Mouse (Mus musculus) neural tube, embryonic 13.5 days (tissue): Measurements from ENCODE around the gene Anxa8. TPM values are rescaled to one million over a fixed set of nuclear protein-coding genes. Genes with fewer than 3 reads are reported as not detected.

Experiments
- ATAC-seq: fragments of 200-750 bp; cut with Nextera tagmentation; 2 replicates; pipeline ENCODE4 v1.8.0; 2017; ENCODE audit warnings: low read depth, mild to moderate bottlenecking, moderate TSS enrichment, moderate library complexity
- H3K27ac ChIP-seq: fragments of 300-500 bp; sonication (generic); replicated peaks from 2 replicates; pipeline ENCODE4 v1.5.1; 2015; ENCODE audit warnings: moderate library complexity, mild to moderate bottlenecking, inconsistent platforms
- H3K27me3 ChIP-seq: fragments of 300-500 bp; sonication (generic); 2 replicates; pipeline ENCODE4 v1.6.1; 2015; ENCODE audit warnings: mild to moderate bottlenecking, inconsistent platforms
- H3K36me3 ChIP-seq: fragments of 300-500 bp; sonication (generic); 2 replicates; pipeline ENCODE4 v1.6.1; 2015; ENCODE audit warnings: mild to moderate bottlenecking, inconsistent platforms
- H3K4me1 ChIP-seq: fragments of 300-500 bp; sonication (generic); replicated peaks from 2 replicates; pipeline ENCODE4 v1.6.1; 2015; ENCODE audit warnings: inconsistent platforms
- H3K4me2 ChIP-seq: fragments of 300-500 bp; sonication (generic); 2 replicates; pipeline ENCODE4 v1.6.1; 2015; ENCODE audit warnings: inconsistent platforms, mild to moderate bottlenecking, moderate library complexity
- H3K4me3 ChIP-seq: fragments of 300-500 bp; sonication (generic); 2 replicates; pipeline ENCODE4 v1.5.1; 2015; ENCODE audit warnings: mild to moderate bottlenecking, inconsistent platforms
- H3K9ac ChIP-seq: fragments of 300-500 bp; sonication (generic); 2 replicates; pipeline ENCODE4 v1.6.1; 2015; ENCODE audit warnings: moderate library complexity, mild to moderate bottlenecking, inconsistent platforms
- H3K9me3 ChIP-seq: fragments of 300-500 bp; sonication (generic); 2 replicates; pipeline ENCODE4 v1.6.1; 2016; ENCODE audit warnings: inconsistent platforms
- WGBS: fragments of 180-500 bp; shearing (Covaris S2); methylation state at CpG from one replicate; pipeline ENCODE4 v1.1.7; 2015; 5-methylcytosine and 5-hydroxymethylcytosine counted together
- polyA plus RNA-seq: library from polyadenylated mRNA; unstranded; fragments of >200 nt; fragmentation: Nextera tagmentation; extraction: Ambion mirVana; gene quantifications from 2 replicates; pipeline ENCODE4 v1.2.1, GENCODE M21; 2015

Gene Anxa8
- polyA plus RNA-seq, 1 experiment from 2014 or later: not detected

DNA sequence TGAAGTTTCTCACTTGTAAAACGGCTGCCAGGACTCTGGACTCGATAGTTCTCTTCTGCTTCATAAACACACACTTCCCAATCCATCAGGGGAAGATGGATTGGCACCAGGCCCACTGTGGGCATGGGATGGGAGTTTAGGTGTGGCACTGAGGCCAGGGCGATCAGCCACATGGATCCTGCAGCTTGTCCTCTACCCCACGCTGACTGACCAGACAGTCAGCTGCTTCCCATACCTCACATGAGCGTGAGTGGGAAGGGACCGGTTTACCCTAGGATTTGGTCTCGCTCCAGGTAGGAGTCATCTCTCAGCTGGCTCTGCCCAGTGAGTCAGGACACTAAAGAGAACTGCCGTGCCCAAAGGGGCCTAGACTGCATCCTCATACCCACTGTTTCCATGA, 4.0 kb downstream of the Anxa8 start:
- H3K27ac ChIP-seq: no peak overlapping the region
- no peaks in the 10 kb centered on the region for H3K36me3 ChIP-seq
- no peak overlapping the region for H3K4me3 ChIP-seq
- whole genome bisulfite sequencing: 89% methylated on average over 8 of the region's 8 CpGs
- no peak overlapping the region for H3K9ac ChIP-seq
- H3K4me1 ChIP-seq: no peaks in the 10 kb centered on the region
- no peak for ATAC-seq
- no peak overlapping the region for H3K4me2 ChIP-seq
- H3K9me3 ChIP-seq: no peaks in the 10 kb centered on the region
- H3K27me3 ChIP-seq: no peaks in the 10 kb centered on the region

DNA sequence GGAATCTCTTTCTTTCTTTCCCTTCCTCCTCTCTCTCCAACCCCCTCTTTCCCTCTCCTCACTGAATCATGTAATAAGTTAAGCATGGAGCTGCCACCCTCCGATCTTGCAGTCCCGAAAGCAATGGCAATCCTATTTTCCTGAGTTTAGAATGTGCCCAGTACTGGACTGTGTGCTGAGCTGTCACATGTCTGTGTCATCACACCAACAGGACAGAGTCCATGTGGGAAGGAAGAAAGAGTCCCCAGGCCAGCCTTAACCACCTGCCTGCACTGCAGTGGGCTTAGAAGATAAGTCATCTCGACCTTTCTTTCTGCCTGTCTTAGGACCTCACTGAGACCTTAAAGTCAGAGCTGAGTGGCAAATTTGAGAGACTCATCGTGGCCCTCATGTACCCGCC, 5.7 kb downstream of the Anxa8 start:
- H3K27me3 ChIP-seq: no peaks in the 10 kb centered on the region
- H3K4me1 ChIP-seq: no peaks in the 10 kb centered on the region
- WGBS: 90% methylated on average over 5 of the region's 5 CpGs
- no peak for ATAC-seq
- no peak overlapping the region for H3K4me2 ChIP-seq
- H3K36me3 ChIP-seq: no peaks in the 10 kb centered on the region
- H3K9me3 ChIP-seq: no peaks in the 10 kb centered on the region
- H3K9ac ChIP-seq: no peak overlapping the region
- H3K27ac ChIP-seq: no peak overlapping the region
- no peak overlapping the region for H3K4me3 ChIP-seq

DNA sequence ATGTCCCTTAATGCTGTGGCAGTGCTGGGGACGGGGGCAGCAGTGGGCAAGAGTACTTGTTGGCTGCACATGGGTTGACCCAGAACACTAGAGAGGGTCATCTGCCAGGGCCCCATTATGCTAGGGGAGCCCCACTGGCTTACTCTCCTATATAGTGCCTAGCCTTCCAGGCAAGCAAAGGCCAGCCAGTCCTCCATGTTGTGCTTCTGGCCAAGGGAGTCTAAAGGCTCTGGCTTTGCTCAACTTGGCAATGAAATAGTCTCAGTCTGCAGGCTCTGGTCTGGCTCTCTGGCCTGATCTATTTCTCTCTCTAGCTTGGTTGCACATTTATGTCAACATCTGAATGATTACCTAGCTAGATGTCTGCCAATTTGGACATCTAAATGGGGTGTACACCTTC, 7.1 kb downstream of the Anxa8 start:
- no peak overlapping the region for H3K27ac ChIP-seq
- no peaks in the 10 kb centered on the region for H3K36me3 ChIP-seq
- no peak overlapping the region for H3K9ac ChIP-seq
- H3K4me1 ChIP-seq: no peaks in the 10 kb centered on the region
- H3K4me2 ChIP-seq: no peak overlapping the region
- no peaks in the 10 kb centered on the region for H3K27me3 ChIP-seq
- WGBS: 89% methylated on average over 1 of the region's 1 CpGs
- no peak overlapping the region for H3K4me3 ChIP-seq
- no peak for ATAC-seq
- H3K9me3 ChIP-seq: no peaks in the 10 kb centered on the region

DNA sequence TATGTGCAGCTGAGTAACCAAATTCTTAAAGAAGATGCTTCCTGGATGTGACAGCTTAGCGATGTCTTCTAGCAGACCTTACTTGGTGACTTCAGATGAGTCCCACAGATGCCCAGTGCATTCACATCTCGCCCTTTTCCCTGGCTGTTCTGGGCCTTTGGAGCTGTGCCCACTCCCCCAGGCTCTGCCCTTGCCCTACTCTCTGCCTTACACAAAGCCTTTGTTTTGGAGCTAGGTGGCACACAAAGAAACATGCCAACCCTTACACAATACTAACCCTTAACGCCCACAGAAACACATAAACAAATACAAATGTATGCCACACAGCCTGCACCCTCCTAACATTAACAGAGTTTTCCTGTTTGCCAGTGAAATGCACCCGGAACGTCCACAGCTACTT, 10.4 kb downstream of the Anxa8 start:
- ATAC-seq: no peak
- Histone ChIP-seq H3K9ac (no peak overlapping the region), H3K4me3 (no peak overlapping the region), H3K4me2 (no peak overlapping the region), H3K9me3 (no peaks in the 10 kb centered on the region), H3K36me3 (no peaks in the 10 kb centered on the region), H3K27me3 (no peaks in the 10 kb centered on the region), H3K27ac (no peak overlapping the region), H3K4me1 (no peaks in the 10 kb centered on the region)
- 86% methylated on average over 5 of the region's 5 CpGs for WGBS

DNA sequence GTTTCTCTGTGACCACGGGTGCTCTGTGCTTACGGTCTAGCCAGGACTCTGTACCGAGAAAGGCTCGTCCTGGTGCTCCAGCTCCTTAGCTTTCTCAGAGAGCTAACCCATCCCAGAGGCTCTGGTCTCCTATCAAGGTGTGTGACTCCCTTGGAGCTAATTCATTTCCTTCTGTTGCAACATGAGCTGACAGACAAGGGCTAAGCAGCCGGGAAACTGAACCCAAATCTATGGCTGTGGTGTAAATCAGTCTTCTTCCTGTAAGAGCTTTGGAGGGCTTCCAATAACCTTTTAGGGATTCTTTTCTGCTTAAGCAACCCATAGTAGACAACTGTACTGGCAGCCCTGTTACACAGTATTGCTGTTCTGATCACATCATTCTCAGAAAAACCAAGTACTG, 16.8 kb downstream of the Anxa8 start, which contains the start of gene A630023A22Rik:
Gene A630023A22Rik, minus strand, starts transcription at position 154 of the 400 bp plus-strand sequence.
- Histone ChIP-seq H3K9me3 (no peaks in the 10 kb centered on the region), H3K4me3 (no peak within 1 kb of the TSS), H3K4me1 (0 out of 2 replicates have a peak, but pooled peaks cover 4% of the 10 kb centered on the region), H3K9ac (no peak within 1 kb of the TSS), H3K27me3 (no peaks in the 10 kb centered on the region), H3K4me2 (no peak within 1 kb of the TSS), H3K27ac (no peak within 1 kb of the TSS), H3K36me3 (no peaks in the 10 kb centered on the region)
- no peak for ATAC-seq
- WGBS: 77% methylated on average over 5 of the region's 5 CpGs

DNA sequence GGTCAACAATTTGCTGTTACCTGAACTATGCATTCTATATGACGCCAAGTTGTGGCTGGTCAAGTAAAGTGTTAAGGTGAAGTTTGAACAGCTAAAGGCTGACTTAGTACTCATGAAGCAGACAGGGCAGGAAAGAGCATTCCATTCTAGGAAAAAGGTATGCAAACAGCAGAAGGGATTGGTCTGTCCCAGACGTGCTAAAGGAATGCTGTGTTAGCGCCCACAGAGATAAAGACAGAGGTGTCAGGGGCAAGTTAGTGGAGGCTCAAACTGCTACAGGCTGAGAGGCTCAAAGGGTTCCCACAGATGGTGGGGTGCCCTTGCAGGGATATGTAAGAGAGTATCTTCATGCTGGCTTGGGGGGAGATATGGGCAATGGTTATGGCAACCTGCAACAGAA, 18.1 kb downstream of the Anxa8 start:
- 84% methylated on average over 3 of the region's 3 CpGs for WGBS
- Histone ChIP-seq H3K4me1 (0 out of 2 replicates have a peak, but pooled peaks cover 4% of the 10 kb centered on the region), H3K9me3 (no peaks in the 10 kb centered on the region), H3K9ac (no peak overlapping the region), H3K4me2 (no peak overlapping the region), H3K27ac (no peak overlapping the region), H3K4me3 (no peak overlapping the region), H3K36me3 (no peaks in the 10 kb centered on the region), H3K27me3 (no peaks in the 10 kb centered on the region)
- no peak for ATAC-seq

DNA sequence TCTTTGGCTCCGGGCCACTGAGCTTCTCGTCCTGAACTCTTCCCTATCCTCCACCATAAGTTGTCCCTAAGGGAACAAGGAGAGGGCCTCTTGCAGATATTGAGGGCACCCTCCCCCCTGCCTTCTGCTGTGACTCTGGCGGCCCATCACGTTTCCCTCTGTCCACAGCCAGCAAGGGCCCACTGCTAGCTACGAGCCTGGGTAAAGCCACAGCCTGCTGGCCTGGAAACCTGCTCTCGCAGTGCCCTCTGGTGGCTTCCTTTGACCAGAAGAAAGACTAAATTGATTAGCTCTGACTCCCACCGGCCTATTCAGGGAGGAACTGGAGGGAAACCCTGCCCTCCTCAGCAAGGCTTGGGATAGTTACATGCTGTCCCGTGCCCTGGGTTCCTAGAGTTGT, 19.1 kb downstream of the Anxa8 start:
- Histone ChIP-seq H3K9me3 (no peaks in the 10 kb centered on the region), H3K9ac (no peak overlapping the region), H3K4me2 (no peak overlapping the region), H3K27me3 (no peaks in the 10 kb centered on the region), H3K27ac (no peak overlapping the region), H3K4me3 (no peak overlapping the region), H3K4me1 (0 out of 2 replicates have a peak, but pooled peaks cover 4% of the 10 kb centered on the region), H3K36me3 (no peaks in the 10 kb centered on the region)
- ATAC-seq: peak; percentile 43; the same call in 1 of the 2 replicates
- WGBS: 22% methylated on average over 8 of the region's 8 CpGs

DNA sequence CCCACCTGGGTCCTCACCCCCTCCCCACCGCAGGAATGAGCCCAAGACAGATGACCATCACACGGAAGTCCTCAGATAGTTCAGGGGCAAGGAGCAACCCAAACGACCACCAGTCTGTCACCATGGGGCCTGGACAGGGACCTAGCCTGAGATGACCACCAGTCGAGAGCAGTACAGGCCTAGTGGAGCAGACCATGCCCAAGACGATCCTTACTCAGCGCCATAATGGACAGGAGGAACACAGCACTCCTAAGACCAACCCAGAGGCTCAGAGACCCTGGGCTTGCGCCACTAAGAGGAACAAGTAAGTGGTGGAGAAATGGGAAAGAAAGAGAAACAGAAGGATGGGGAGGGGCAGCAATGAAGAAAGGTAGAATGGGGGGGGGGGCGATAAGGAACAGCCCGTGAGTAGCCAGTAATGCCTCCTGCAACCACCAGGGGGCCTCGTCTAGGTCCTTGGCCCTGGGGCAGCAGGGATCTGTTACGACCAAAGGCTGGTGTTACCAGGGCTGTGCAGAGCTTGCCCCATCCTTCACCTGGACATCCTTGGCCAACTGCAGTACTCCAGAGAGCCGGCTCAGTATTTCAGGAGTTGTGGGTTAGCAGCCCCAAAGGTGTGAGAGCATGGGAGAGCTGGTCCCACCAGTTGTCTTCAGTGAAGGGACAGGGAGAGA, 20.7 kb downstream of the Anxa8 start:
- no peak overlapping the region for H3K27ac ChIP-seq
- no peaks in the 10 kb centered on the region for H3K27me3 ChIP-seq
- H3K9me3 ChIP-seq: no peaks in the 10 kb centered on the region
- no peak overlapping the region for H3K4me3 ChIP-seq
- no peak overlapping the region for H3K9ac ChIP-seq
- 0 out of 2 replicates have a peak, but pooled peaks cover 4% of the 10 kb centered on the region for H3K4me1 ChIP-seq
- H3K36me3 ChIP-seq: no peaks in the 10 kb centered on the region
- WGBS: 57% methylated on average over 12 of the region's 12 CpGs
- no peak for ATAC-seq
- H3K4me2 ChIP-seq: no peak overlapping the region

DNA sequence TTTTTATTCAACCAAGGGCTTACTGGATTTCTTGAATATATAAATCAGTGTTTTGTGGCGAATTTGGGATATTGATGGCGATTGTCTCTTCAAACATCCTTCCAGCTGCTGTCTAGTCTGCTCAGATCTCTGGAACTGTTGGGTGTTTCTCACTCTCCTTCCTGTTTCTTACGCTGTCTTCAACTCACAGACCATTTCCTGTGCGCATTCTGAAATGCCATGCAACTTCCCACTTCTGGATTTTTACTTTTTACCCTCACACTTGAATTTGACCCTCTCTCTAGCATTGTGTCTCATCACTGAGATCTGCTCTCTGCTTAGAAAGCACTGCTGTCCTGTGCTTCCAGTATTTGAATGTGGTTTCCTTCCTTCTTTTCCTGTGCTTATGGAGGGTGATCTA, 21.8 kb downstream of the Anxa8 start:
- no peaks in the 10 kb centered on the region for H3K9me3 ChIP-seq
- H3K9ac ChIP-seq: no peak overlapping the region
- H3K36me3 ChIP-seq: no peaks in the 10 kb centered on the region
- H3K27ac ChIP-seq: no peak overlapping the region
- 0 out of 2 replicates have a peak, but pooled peaks cover 4% of the 10 kb centered on the region for H3K4me1 ChIP-seq
- no peak for ATAC-seq
- no peak overlapping the region for H3K4me3 ChIP-seq
- no peaks in the 10 kb centered on the region for H3K27me3 ChIP-seq
- 81% methylated on average over 4 of the region's 4 CpGs for WGBS
- H3K4me2 ChIP-seq: no peak overlapping the region

DNA sequence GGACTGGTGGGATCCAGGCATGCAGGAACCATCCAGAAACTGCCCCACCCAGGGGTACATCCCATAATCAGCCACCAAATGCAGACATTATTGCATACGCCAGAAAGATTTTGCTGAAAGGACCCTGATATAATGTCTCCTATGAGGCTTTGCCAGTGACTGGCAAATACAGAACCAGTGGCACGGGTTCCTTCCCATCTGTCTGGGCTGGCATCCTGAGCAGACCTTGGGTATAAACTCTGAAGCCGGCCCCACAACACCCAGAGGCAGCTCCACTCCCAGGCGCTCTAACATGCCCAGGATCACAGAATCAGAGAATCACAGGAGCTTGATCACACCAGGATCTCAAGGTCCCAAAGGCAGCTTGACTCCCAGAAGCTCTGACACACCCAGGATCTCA, 28.5 kb downstream of the Anxa8 start:
- ATAC-seq: no peak
- Histone ChIP-seq H3K9me3 (no peaks in the 10 kb centered on the region), H3K9ac (no peak overlapping the region), H3K27ac (no peak overlapping the region), H3K4me1 (no peaks in the 10 kb centered on the region), H3K4me2 (no peak overlapping the region), H3K4me3 (no peak overlapping the region), H3K36me3 (no peaks in the 10 kb centered on the region), H3K27me3 (no peaks in the 10 kb centered on the region)
- 91% methylated on average over 4 of the region's 4 CpGs for WGBS

DNA sequence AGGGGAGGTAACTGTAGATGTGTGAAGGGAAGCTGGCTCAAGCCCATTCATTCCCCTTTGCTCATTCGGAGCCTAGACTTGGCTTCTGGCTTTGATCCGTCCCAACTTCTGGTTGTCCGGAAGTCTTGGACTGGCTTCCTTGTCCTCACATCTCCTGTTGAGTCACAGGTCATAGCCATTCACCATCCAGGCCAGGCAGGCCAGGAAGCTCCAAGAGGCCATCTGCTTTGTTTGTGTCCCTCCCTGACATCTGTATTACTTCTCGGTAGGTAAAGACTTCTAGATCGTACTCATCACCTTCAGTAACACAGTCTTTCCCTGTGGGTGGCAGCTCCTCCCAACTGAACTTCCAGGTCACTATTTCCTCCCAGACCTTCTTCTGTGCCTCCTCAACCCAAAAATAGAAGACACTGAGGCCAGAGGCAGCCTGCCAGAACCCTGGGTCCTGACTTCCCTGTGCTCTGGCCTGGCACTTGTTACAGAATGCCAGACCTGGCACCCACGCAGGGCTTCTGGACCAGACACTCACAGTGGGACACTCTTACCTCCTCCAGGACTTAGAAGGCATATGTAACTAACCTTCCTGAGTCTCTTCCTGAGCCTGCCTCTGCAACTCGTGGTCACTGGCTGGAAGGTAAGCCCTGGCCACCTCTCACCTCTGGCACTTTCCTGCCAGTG, 33.4 kb downstream of the Anxa8 start:
- Histone ChIP-seq H3K4me2 (no peak overlapping the region), H3K4me3 (no peak overlapping the region), H3K4me1 (peaks cover 10% of the 10 kb centered on the region), H3K27me3 (no peaks in the 10 kb centered on the region), H3K9ac (no peak overlapping the region), H3K36me3 (no peaks in the 10 kb centered on the region), H3K27ac (no peak overlapping the region), H3K9me3 (no peaks in the 10 kb centered on the region)
- 75% methylated on average over 7 of the region's 7 CpGs for WGBS
- no peak for ATAC-seq

DNA sequence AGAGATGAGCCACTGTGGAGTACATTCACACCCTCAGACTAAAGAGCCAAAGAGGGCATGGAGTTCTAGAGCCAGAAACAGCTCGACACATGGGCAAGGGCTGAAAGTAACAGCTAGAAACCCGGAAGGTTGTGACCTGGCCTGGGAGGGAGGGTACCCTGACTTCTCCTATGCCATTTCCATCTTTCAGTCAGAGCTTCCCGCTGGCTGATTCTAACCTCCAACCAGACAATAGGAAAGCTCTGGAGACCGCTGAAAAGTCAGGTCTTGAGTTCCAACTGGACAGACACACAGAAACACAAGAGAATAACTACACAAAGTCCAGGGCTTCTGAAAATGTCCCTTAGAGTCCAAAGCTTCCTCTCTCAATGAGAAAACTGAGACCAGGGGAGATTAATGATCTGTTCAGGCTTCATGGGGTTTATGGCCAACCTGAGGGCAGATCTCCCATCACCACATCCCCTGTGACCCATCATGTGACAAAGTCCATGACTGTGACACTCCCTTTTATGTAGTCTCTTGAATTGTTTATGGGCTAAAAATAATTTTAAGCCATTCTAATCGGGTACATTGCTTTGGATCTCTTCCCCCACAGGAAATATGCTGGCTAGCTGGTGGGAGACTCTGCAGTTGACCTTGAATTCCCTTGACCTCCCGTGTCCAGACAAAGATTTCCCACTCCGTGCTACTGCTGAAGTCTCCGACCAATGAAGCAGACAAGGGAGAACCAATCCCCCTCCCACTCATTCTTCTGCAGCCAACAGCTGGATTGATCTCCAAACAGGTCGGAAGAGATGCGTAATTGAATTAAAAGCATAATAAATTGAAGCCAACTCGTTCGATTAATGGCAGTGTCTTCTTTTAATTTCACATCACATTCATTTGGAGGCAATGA, 34.5 kb downstream of the Anxa8 start:
- no peak overlapping the region for H3K27ac ChIP-seq
- no peaks in the 10 kb centered on the region for H3K9me3 ChIP-seq
- peaks cover 10% of the 10 kb centered on the region for H3K4me1 ChIP-seq
- 0 out of 2 replicates have a peak, but pooled peaks have one; percentile 56 for ATAC-seq
- WGBS: 68% methylated on average over 12 of the region's 12 CpGs
- no peak overlapping the region for H3K4me2 ChIP-seq
- no peak overlapping the region for H3K9ac ChIP-seq
- H3K36me3 ChIP-seq: no peaks in the 10 kb centered on the region
- H3K4me3 ChIP-seq: no peak overlapping the region
- H3K27me3 ChIP-seq: no peaks in the 10 kb centered on the region
